ENCODE assay signal across 23 mouse cellular contexts in genomic region chr6:140651923-140652322, GRCm38 (mm10). TPM values are rescaled to one million over a fixed set of nuclear protein-coding genes. Genes with fewer than 3 reads are reported as not detected.
DNase-seq lines count a peak whose midpoint lies in the region; ATAC-seq and TF ChIP-seq lines count a peak whose summit lies in the region.
"Had no signal": no experiment of that assay in that cellular context is flagged by ENCODE, and none has a peak within 500 bp of the region (broad histone marks: within the 10 kb centered on the region; RNA-seq: fewer than 3 reads in every experiment).

No protein-coding gene starts in this region.

- H3K4me3 ChIP-seq in lung, embryonic 14.5 days (ENCODE audit: low read depth, low read length), result no peak overlapping the region
- no peak overlapping the region for H3K4me3 ChIP-seq in neural tube, embryonic 15.5 days (replicated peaks)
- H3K4me3 ChIP-seq in liver, postnatal 0 days (ENCODE audit: low read depth, low read length), result no peak overlapping the region
- H3K4me3 ChIP-seq: heart, adult 2 months; heart, embryonic 13.5 days; hindbrain, embryonic 12.5 days; liver, embryonic 13.5 days; lung, embryonic 15.5 days had no signal

- peaks cover 66% of the 10 kb centered on the region for H3K36me3 ChIP-seq in lung, embryonic 14.5 days (ENCODE audit: insufficient read depth)
- H3K36me3 ChIP-seq in neural tube, embryonic 15.5 days, result peaks cover 34% of the 10 kb centered on the region
- peaks cover 34% of the 10 kb centered on the region for H3K36me3 ChIP-seq in liver, postnatal 0 days (replicated peaks; ENCODE audit: insufficient read depth, low read length)

- no peak overlapping the region for H3K9ac ChIP-seq in lung, embryonic 14.5 days
- no peak overlapping the region for H3K9ac ChIP-seq in neural tube, embryonic 15.5 days (replicated peaks)
- H3K9ac ChIP-seq in liver, postnatal 0 days (replicated peaks), result no peak overlapping the region
- H3K9ac ChIP-seq: heart, embryonic 13.5 days; hindbrain, embryonic 12.5 days; liver, embryonic 13.5 days; lung, embryonic 15.5 days had no signal

- H3K27me3 ChIP-seq in lung, embryonic 14.5 days (ENCODE audit: insufficient read depth, low read length), result no peaks in the 10 kb centered on the region
- no peaks in the 10 kb centered on the region for H3K27me3 ChIP-seq in neural tube, embryonic 15.5 days (replicated peaks)
- H3K27me3 ChIP-seq in liver, postnatal 0 days (ENCODE audit: insufficient read depth, low read length), result no peaks in the 10 kb centered on the region
- H3K27me3 ChIP-seq: heart, embryonic 13.5 days; hindbrain, embryonic 12.5 days; liver, embryonic 13.5 days; lung, embryonic 15.5 days had no signal

- H3K27ac ChIP-seq in lung, embryonic 14.5 days (ENCODE audit: low read depth), result no peak overlapping the region
- no peak overlapping the region for H3K27ac ChIP-seq in neural tube, embryonic 15.5 days (replicated peaks)
- no peak overlapping the region for H3K27ac ChIP-seq in liver, postnatal 0 days (ENCODE audit: low read depth)
- H3K27ac ChIP-seq: heart, adult 2 months; heart, embryonic 13.5 days; hindbrain, embryonic 12.5 days; liver, embryonic 13.5 days; lung, embryonic 15.5 days had no signal

- TF ChIP-seq CTCF in lung, embryonic 14.5 days (IDR thresholded peaks at IDR 0.05; ENCODE audit: low read depth), result no peak
- no peak for TF ChIP-seq CTCF in liver, postnatal 0 days (IDR thresholded peaks at IDR 0.05; ENCODE audit: low read depth)

- WGBS in lung, embryonic 14.5 days, result 84% methylated on average over 7 of the region's 7 CpGs
- 18% methylated on average over 7 of the region's 7 CpGs for WGBS in neural tube, embryonic 15.5 days
- WGBS in liver, postnatal 0 days (ENCODE audit: insufficient replicate concordance), result 89% methylated on average over 7 of the region's 7 CpGs

- no peaks in the 10 kb centered on the region for H3K9me3 ChIP-seq in lung, embryonic 14.5 days (ENCODE audit: low read depth, low read length)
- no peaks in the 10 kb centered on the region for H3K9me3 ChIP-seq in neural tube, embryonic 15.5 days (replicated peaks)
- H3K9me3 ChIP-seq in liver, postnatal 0 days (ENCODE audit: low read length), result no peaks in the 10 kb centered on the region
- H3K9me3 ChIP-seq: heart, embryonic 13.5 days; hindbrain, embryonic 12.5 days; liver, embryonic 13.5 days; lung, embryonic 15.5 days had no signal

- TF ChIP-seq EP300 in liver, postnatal 0 days (IDR thresholded peaks at IDR 0.05; ENCODE audit: low read depth), result no peak

- H3K4me2 ChIP-seq in lung, embryonic 14.5 days, result no peak overlapping the region
- no peak overlapping the region for H3K4me2 ChIP-seq in neural tube, embryonic 15.5 days
- H3K4me2 ChIP-seq in liver, postnatal 0 days (ENCODE audit: low read depth, low read length), result no peak overlapping the region
- H3K4me2 ChIP-seq: heart, embryonic 13.5 days; hindbrain, embryonic 12.5 days; liver, embryonic 13.5 days; lung, embryonic 15.5 days had no signal

- DNase-seq in heart, adult 11 months, result peak; percentile 55
- DNase-seq in heart, adult 18-20 months, result no peak
- peak; percentile 26 for DNase-seq in lung, embryonic 14.5 days
- no peak for DNase-seq in lung, postnatal 10 days
- peak; percentile 19 for DNase-seq in brain, adult 2 months (ENCODE audit: low read depth, low spot score)
- no peak for DNase-seq in liver, postnatal 0 days
- DNase-seq: adrenal gland, postnatal 10 days; cerebellum, adult 9-10 months; gastrocnemius, postnatal 14 days; heart, adult 2 months; heart, postnatal 14 days; kidney, adult 9 months; kidney, postnatal 25 days; liver, embryonic 13.5 days; lung, postnatal 4 days; retina, postnatal 1 day; right cerebral cortex, postnatal 25 days; spleen, adult 18-20 months; thymus, postnatal 14 days had no signal

- H3K4me1 ChIP-seq in lung, embryonic 14.5 days (ENCODE audit: insufficient read depth), result no peaks in the 10 kb centered on the region
- no peaks in the 10 kb centered on the region for H3K4me1 ChIP-seq in neural tube, embryonic 15.5 days
- H3K4me1 ChIP-seq in liver, postnatal 0 days (ENCODE audit: insufficient read depth), result no peaks in the 10 kb centered on the region
- H3K4me1 ChIP-seq: heart, embryonic 13.5 days; hindbrain, embryonic 12.5 days; liver, embryonic 13.5 days; lung, embryonic 15.5 days had no signal

- ATAC-seq in lung, embryonic 14.5 days (ENCODE audit: insufficient read depth), result no peak
- peak; percentile 42; the same call in 1 of the 2 replicates for ATAC-seq in neural tube, embryonic 15.5 days (ENCODE audit: low FRiP score)
- ATAC-seq in liver, postnatal 0 days, result no peak

RNA-seq across cellular contexts. Expression of gene Aebp2, which starts 29.5 kb away (rescaled TPM):
- total RNA-seq in heart, adult 18-20 months (2021), result 10 to 100 TPM; 39.3 to 39.6 TPM
- polyA plus RNA-seq in lung, embryonic 14.5 days (2014; fragmentation: Nextera tagmentation; extraction: Ambion mirVana), result 13.3 and 15.3 TPM in 2 replicates
- 7.2 and 8.2 TPM in 2 replicates for polyA plus RNA-seq in neural tube, embryonic 15.5 days (2015; fragmentation: Nextera tagmentation; extraction: Ambion mirVana)
- 3.5 and 3.7 TPM in 2 replicates for polyA plus RNA-seq in liver, postnatal 0 days (2015; fragmentation: Nextera tagmentation; extraction: Ambion mirVana)

Comparison
In these comparisons a context has a peak if more than half of its experiments do, and no peak if none do; other contexts are left out.
1. DNase-seq: peak in heart, adult 11 months (single experiment), lung, embryonic 14.5 days (single experiment) and brain, adult 2 months (single experiment); none in heart, adult 18-20 months (0 of 2), lung, postnatal 10 days (single experiment) and liver, postnatal 0 days (single experiment).